Mouse (Mus musculus) kidney, postnatal 4 days (tissue): Measurements from ENCODE around the gene Nln.

ENCODE experiments used
- DNase-seq, 2 experiments: peaks; one replicate each; pipeline ENCODE4 v3.0.0; 2021; ENCODE audit warnings: mixed read lengths in 2 of 2

Gene Nln

GRCm38 (mm10) chr13:104041481-104041880 is 67.9 kb downstream of the Nln start:
- peak in 1 of 2 experiments; percentile 36 for DNase-seq

- no peak for DNase-seq
Observed at GRCm38 (mm10) chr13:104040950-104041349, 68.5 kb downstream of the Nln start.

GRCm38 (mm10) chr13:104039861-104040260 is 69.6 kb downstream of the Nln start:
- DNase-seq, result no peak

GRCm38 (mm10) chr13:104038891-104039290 is 70.5 kb downstream of the Nln start:
- DNase-seq, result no peak

- DNase-seq, result peak in 1 of 2 experiments; percentile 22
Observed at GRCm38 (mm10) chr13:104038358-104038757, 71.1 kb downstream of the Nln start.

- DNase-seq, result peak in 1 of 2 experiments; percentile 41
Observed at GRCm38 (mm10) chr13:104037531-104038290, 71.7 kb downstream of the Nln start.

GRCm38 (mm10) chr13:104036494-104037290 is 72.7 kb downstream of the Nln start:
- DNase-seq, result peak; percentile 61 to 78

GRCm38 (mm10) chr13:104035651-104036050 is 73.8 kb downstream of the Nln start:
- DNase-seq, result no peak

GRCm38 (mm10) chr13:104034854-104035253 is 74.6 kb downstream of the Nln start:
- peak; percentile 55 to 66 for DNase-seq

GRCm38 (mm10) chr13:104032620-104033133 is 76.7 kb downstream of the Nln start:
- DNase-seq, result peak; percentile 47 to 65

GRCm38 (mm10) chr13:104031821-104032331 is 77.5 kb downstream of the Nln start:
- DNase-seq, result peak in 1 of 2 experiments; percentile 26

- no peak for DNase-seq
Observed at GRCm38 (mm10) chr13:104030956-104031355, 78.5 kb downstream of the Nln start.

- no peak for DNase-seq
Observed at GRCm38 (mm10) chr13:104029511-104029910, 79.9 kb downstream of the Nln start.

- DNase-seq, result no peak
Observed at GRCm38 (mm10) chr13:104029089-104029488, 80.3 kb downstream of the Nln start.

- DNase-seq, result no peak
Observed at GRCm38 (mm10) chr13:104026525-104026924, 82.9 kb downstream of the Nln start.

GRCm38 (mm10) chr13:104025710-104025995 is 83.8 kb downstream of the Nln start:
- peak; percentile 40 to 55 for DNase-seq

GRCm38 (mm10) chr13:104024856-104025709 is 84.3 kb downstream of the Nln start:
- peak; percentile 64 to 75 for DNase-seq

GRCm38 (mm10) chr13:104024275-104024674 is 85.1 kb downstream of the Nln start:
- no peak for DNase-seq

- DNase-seq, result no peak
Observed at GRCm38 (mm10) chr13:104023356-104023911, 86.0 kb downstream of the Nln start.

- DNase-seq, result no peak
Observed at GRCm38 (mm10) chr13:104018466-104019076, 90.8 kb downstream of the Nln start.

- no peak for DNase-seq
Observed at GRCm38 (mm10) chr13:104015246-104016105, 93.9 kb downstream of the Nln start.
